Mouse (Mus musculus): ENCODE measurements around the gene Yipf4. TPM values are rescaled to one million over a fixed set of nuclear protein-coding genes. Genes with fewer than 3 reads are reported as not detected.

Yipf4 gene
- polyA plus RNA-seq, 1 experiment from 2014 or later = 37.2 TPM

GRCm38 (mm10) chr17:74528648-74529532, 39.6 kb downstream of the Yipf4 start:
- H3K27me3 ChIP-seq (ENCODE audit: insufficient read depth, poor library complexity, severe bottlenecking) = no peaks in the 10 kb centered on the region
- under 1% methylated on average over 72 of the region's 72 CpGs for WGBS
- H3K9me3 ChIP-seq = no peaks in the 10 kb centered on the region
- peaks cover 4% of the 10 kb centered on the region; the same call in 1 of the 2 replicates for H3K36me3 ChIP-seq
- H3K4me1 ChIP-seq (replicated peaks) = peaks cover 23% of the 10 kb centered on the region
- peak overlapping the region; percentile 98 for H3K27ac ChIP-seq
- no peak for DNase-seq (ENCODE audit: low spot score)
- H3K4me3 ChIP-seq = peak overlapping the region; percentile 97

- H3K27me3 ChIP-seq (ENCODE audit: insufficient read depth, poor library complexity, severe bottlenecking) = no peaks in the 10 kb centered on the region
- peak overlapping the region; percentile 98 for H3K27ac ChIP-seq
- WGBS = 23% methylated on average over 3 of the region's 3 CpGs
Observed at GRCm38 (mm10) chr17:74529533-74529824, 40.2 kb downstream of the Yipf4 start.

GRCm38 (mm10) chr17:74534971-74535370, 45.7 kb downstream of the Yipf4 start:
- Histone ChIP-seq H3K4me3 (no peak overlapping the region), H3K36me3 (peaks cover 11% of the 10 kb centered on the region; the same call in 1 of the 2 replicates), H3K27me3 (ENCODE audit: insufficient read depth, poor library complexity, severe bottlenecking) (no peaks in the 10 kb centered on the region), H3K9me3 (no peaks in the 10 kb centered on the region), H3K27ac (no peak overlapping the region), H3K4me1 (replicated peaks) (peaks cover 9% of the 10 kb centered on the region)
- DNase-seq (ENCODE audit: low spot score) = no peak
- WGBS = 97% methylated on average over 4 of the region's 4 CpGs

More at GRCm38 (mm10) chr17:74529533-74529824, 40.2 kb downstream of the Yipf4 start:
- DNase-seq (ENCODE audit: low spot score) = peak; percentile 7
- H3K4me3 ChIP-seq = peak overlapping the region; percentile 97
- H3K4me1 ChIP-seq (replicated peaks) = peaks cover 23% of the 10 kb centered on the region
- H3K9me3 ChIP-seq = no peaks in the 10 kb centered on the region
- H3K36me3 ChIP-seq = peaks cover 4% of the 10 kb centered on the region; the same call in 1 of the 2 replicates

GRCm38 (mm10) chr17:74537526-74537925, 48.2 kb downstream of the Yipf4 start:
- no peak overlapping the region for H3K4me3 ChIP-seq
- H3K9me3 ChIP-seq = no peaks in the 10 kb centered on the region
- DNase-seq (ENCODE audit: low spot score) = no peak
- peaks cover 17% of the 10 kb centered on the region; the same call in 1 of the 2 replicates for H3K36me3 ChIP-seq
- no peaks in the 10 kb centered on the region for H3K27me3 ChIP-seq (ENCODE audit: insufficient read depth, poor library complexity, severe bottlenecking)
- no peak overlapping the region for H3K27ac ChIP-seq
- H3K4me1 ChIP-seq (replicated peaks) = no peaks in the 10 kb centered on the region
- WGBS = 85% methylated on average over 1 of the region's 1 CpGs

GRCm38 (mm10) chr17:74543615-74544014, 54.3 kb downstream of the Yipf4 start:
- no peaks in the 10 kb centered on the region for H3K4me1 ChIP-seq (replicated peaks)
- no peaks in the 10 kb centered on the region for H3K27me3 ChIP-seq (ENCODE audit: insufficient read depth, poor library complexity, severe bottlenecking)
- no peaks in the 10 kb centered on the region for H3K9me3 ChIP-seq
- DNase-seq (ENCODE audit: low spot score) = no peak
- WGBS = 95% methylated on average over 2 of the region's 2 CpGs
- H3K36me3 ChIP-seq = peaks cover 65% of the 10 kb centered on the region
- H3K4me3 ChIP-seq = no peak overlapping the region
- H3K27ac ChIP-seq = no peak overlapping the region

Other genes with a start within 250 kb of the Yipf4 start
- gene Memo1, start 194.0 kb upstream of the Yipf4 start, polyA plus RNA-seq (2016; fragmentation: Nextera tagmentation; extraction: Ambion mirVana) = 76.8 and 86.9 TPM in 2 replicates
- 266 and 284 TPM in 2 replicates for gene Dpy30, start 165.5 kb upstream of the Yipf4 start, polyA plus RNA-seq (2016; fragmentation: Nextera tagmentation; extraction: Ambion mirVana)
- gene Spast, start 150.5 kb upstream of the Yipf4 start, polyA plus RNA-seq (2016; fragmentation: Nextera tagmentation; extraction: Ambion mirVana) = 16.4 and 16.8 TPM in 2 replicates
- 28.4 and 33.8 TPM in 2 replicates for gene Slc30a6, start 93.9 kb upstream of the Yipf4 start, polyA plus RNA-seq (2016; fragmentation: Nextera tagmentation; extraction: Ambion mirVana)
- gene Nlrc4, start 30.4 kb upstream of the Yipf4 start, polyA plus RNA-seq (2016; fragmentation: Nextera tagmentation; extraction: Ambion mirVana) = 0.11 and 0.14 TPM in 2 replicates
- 78.8 and 80.4 TPM in 2 replicates for gene Birc6, start 38.8 kb downstream of the Yipf4 start, polyA plus RNA-seq (2016; fragmentation: Nextera tagmentation; extraction: Ambion mirVana)
- gene Ttc27, start 228.2 kb downstream of the Yipf4 start, polyA plus RNA-seq (2016; fragmentation: Nextera tagmentation; extraction: Ambion mirVana) = 20.4 and 25.8 TPM in 2 replicates

Measured in hindbrain, embryonic 10.5 days (tissue).